Mouse (Mus musculus) left cerebral cortex, adult 9 months (tissue): ENCODE measurements around the gene Anxa2.

ENCODE experiments used
- DNase-seq, 2 experiments: peaks; one replicate each; pipeline ENCODE4 v3.0.0; 2022; ENCODE audit warnings: low spot score in 2 of 2

Gene Anxa2

GRCm38 (mm10) chr9:69458982-69459381, 5.6 kb downstream of the Anxa2 start:
- no peak for DNase-seq

GRCm38 (mm10) chr9:69459876-69460275, 6.5 kb downstream of the Anxa2 start:
- no peak for DNase-seq

GRCm38 (mm10) chr9:69463046-69463445, 9.6 kb downstream of the Anxa2 start:
- DNase-seq, result no peak

- DNase-seq, result no peak
These were observed 10.8 kb downstream of the Anxa2 start for GRCm38 (mm10) chr9:69464109-69464756.

- no peak for DNase-seq
These were observed 12.7 kb downstream of the Anxa2 start for GRCm38 (mm10) chr9:69466098-69466497.

- DNase-seq, result no peak
These were observed 14.0 kb downstream of the Anxa2 start for GRCm38 (mm10) chr9:69467310-69467939.

GRCm38 (mm10) chr9:69468991-69469390, 15.6 kb downstream of the Anxa2 start:
- no peak for DNase-seq

GRCm38 (mm10) chr9:69470362-69470761, 16.9 kb downstream of the Anxa2 start:
- peak in 1 of 2 experiments; percentile 16 for DNase-seq

GRCm38 (mm10) chr9:69470921-69471320, 17.5 kb downstream of the Anxa2 start:
- DNase-seq, result no peak

- no peak for DNase-seq
These were observed 19.3 kb downstream of the Anxa2 start for GRCm38 (mm10) chr9:69472724-69473123.

- no peak for DNase-seq
These were observed 22.5 kb downstream of the Anxa2 start for GRCm38 (mm10) chr9:69475873-69476272.

- no peak for DNase-seq
These were observed 23.9 kb downstream of the Anxa2 start for GRCm38 (mm10) chr9:69477195-69477823.

GRCm38 (mm10) chr9:69477824-69478222, 24.4 kb downstream of the Anxa2 start:
- DNase-seq, result no peak

- DNase-seq, result peak in 1 of 2 experiments; percentile 90
These were observed 26.9 kb downstream of the Anxa2 start for GRCm38 (mm10) chr9:69480344-69480743.

- DNase-seq, result no peak
These were observed 30.4 kb downstream of the Anxa2 start for GRCm38 (mm10) chr9:69483811-69484210.

- DNase-seq, result no peak
These were observed 32.7 kb downstream of the Anxa2 start for GRCm38 (mm10) chr9:69486140-69486539.

GRCm38 (mm10) chr9:69488510-69488909, 35.1 kb downstream of the Anxa2 start:
- DNase-seq, result no peak

- no peak for DNase-seq
These were observed 35.6 kb downstream of the Anxa2 start for GRCm38 (mm10) chr9:69488972-69489371.

GRCm38 (mm10) chr9:69492809-69493208, 39.4 kb downstream of the Anxa2 start:
- DNase-seq, result no peak

GRCm38 (mm10) chr9:69502504-69502903, 49.1 kb downstream of the Anxa2 start:
- DNase-seq, result peak in 1 of 2 experiments; percentile 80

GRCm38 (mm10) chr9:69505611-69506010, 52.2 kb downstream of the Anxa2 start:
- no peak for DNase-seq

GRCm38 (mm10) chr9:69507206-69507605, 53.8 kb downstream of the Anxa2 start:
- no peak for DNase-seq

GRCm38 (mm10) chr9:69508016-69508415, 54.6 kb downstream of the Anxa2 start:
- DNase-seq, result no peak
